Mouse (Mus musculus) embryonic stem cell, embryonic (primary cell): ENCODE data around the gene Ddx42.

Experiments
- CTCF ChIA-PET, 4 experiments: fragments of 300-600 bp in 2 of 4; fragments of 350-600 bp in 2 of 4; sonication (Branson Sonifier 250); formaldehyde crosslinking; loops; one replicate each; lab custom pipeline; 2022; ENCODE audit warnings: inconsistent platforms in 2 of 4; lab: Charles Lee
- POLR2A ChIA-PET, 4 experiments: fragments of 300-600 bp in 2 of 4; fragments of 350-600 bp in 2 of 4; sonication (Branson Sonifier 250); formaldehyde crosslinking; loops; one replicate each; lab custom pipeline; 2022; ENCODE audit warnings: antibody characterized with exemption in 4 of 4, inconsistent platforms in 1 of 4; lab: Charles Lee

The Ddx42 gene

GRCm38 (mm10) chr11:106290376-106290775 is 73.7 kb downstream of the Ddx42 start:
- CTCF ChIA-PET = interaction anchor here in 1 of 4 experiments (0.6 kb wide), 1 partner anchor 675 kb away, joined by 3 read pairs; no protein-coding TSS in a partner anchor
- POLR2A ChIA-PET = interaction anchor here in 2 of 4 experiments (1.0 to 2.6 kb wide), 3 partner anchors 10 to 17 kb away, joined by 3 to 7 read pairs (median 3); partner anchors contain the start of gene Tcam1 (in 1 of the 2)

DNA sequence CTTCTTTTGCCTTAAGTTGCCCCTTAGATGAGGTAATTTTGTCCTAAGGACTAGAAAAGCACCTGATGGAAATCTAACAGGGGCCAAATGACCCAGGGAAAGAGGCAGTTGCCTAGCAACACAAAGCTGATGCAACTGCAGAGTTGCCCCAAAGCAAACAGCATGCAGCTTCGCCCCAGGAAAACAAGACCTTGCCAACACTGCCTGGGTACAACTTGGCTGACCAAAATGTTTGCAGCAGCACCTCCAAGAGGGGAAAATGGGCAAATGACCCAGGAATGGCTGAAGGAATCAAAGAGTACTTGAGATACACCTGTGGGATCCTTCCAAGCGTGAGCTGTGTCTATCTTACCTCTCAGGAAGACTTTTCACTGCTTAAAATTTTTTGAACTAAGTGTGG is 75.1 kb downstream of the Ddx42 start:
- ChIA-PET CTCF (interaction anchor here in 1 of 4 experiments (1.0 to 1.2 kb wide), 2 partner anchors 35 to 364 kb away, joined by 3 to 4 read pairs; no protein-coding TSS in a partner anchor), POLR2A (interaction anchor here in 1 of 4 experiments (0.8 to 1.3 kb wide), 5 partner anchors 19 to 76 kb away, joined by 3 read pairs; partner anchors contain the start of genes Ccdc47 and Smarcd2)
